Mouse (Mus musculus) mouse embryonic stem cell (cell line): ENCODE results near the gene Olfr968.

Experiments used
- in situ Hi-C, 2 experiments: fragments of 300-500 bp; cut with MboI; formaldehyde crosslinking; loops; 1 replicate in 1 of 2; 3 replicates in 1 of 2; pipeline ENCODE4 v1.14.3; 2019 to 2020; ENCODE audit warnings: low sequenced_read_pairs in 2 of 2, low pct_unique_long_range_greater_than_20kb in 1 of 2, mixed read lengths in 1 of 2; ENCODE audit not compliant: unreplicated experiment in 1 of 2

The Olfr968 gene

DNA sequence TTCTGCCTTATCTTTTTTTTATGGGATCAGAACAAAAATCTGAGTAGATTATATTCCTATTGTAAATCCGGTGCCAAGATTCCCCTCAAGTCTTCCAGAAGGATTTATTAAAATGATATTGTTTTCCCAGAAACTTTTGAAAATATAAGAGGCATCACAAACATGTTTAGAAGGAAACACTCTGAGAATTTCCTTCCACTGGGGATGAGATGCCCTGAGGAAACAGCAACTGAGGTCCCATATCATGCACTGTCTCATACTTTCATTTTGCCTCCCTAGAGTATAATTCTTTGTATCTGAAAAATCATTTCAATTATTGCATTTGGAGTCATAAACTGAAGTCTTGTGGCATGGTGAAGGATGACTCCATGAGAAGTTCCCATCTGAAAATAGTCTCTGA lies at the start of gene Olfr968:
Olfr968 (minus strand) TSS at position 101 of the 400 bp plus-strand sequence.
- in situ Hi-C loops: no loop called here

DNA sequence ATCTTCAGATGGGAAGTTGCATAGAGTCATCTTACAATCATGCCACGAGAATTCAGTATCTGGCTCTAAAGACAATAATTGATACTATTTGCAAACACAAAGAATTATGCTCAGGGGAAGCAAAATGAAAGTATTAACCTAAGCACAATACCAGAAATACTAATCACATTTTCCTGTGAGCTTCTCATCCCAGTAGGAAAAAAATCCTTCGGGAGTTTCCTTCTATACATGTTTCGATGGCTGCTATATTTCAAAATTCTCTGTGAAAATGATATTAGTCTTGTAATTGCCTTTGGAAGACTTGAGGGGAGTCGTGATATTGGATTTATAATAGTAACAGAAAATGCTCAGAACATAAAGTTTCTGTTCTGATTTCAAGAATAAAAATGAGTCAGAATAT lies 25.5 kb upstream of the Olfr968 start, which contains the start of gene Olfr970:
Olfr970 (plus strand) TSS at position 301 of the 400 bp plus-strand sequence.
- in situ Hi-C loops: no loop called here

DNA sequence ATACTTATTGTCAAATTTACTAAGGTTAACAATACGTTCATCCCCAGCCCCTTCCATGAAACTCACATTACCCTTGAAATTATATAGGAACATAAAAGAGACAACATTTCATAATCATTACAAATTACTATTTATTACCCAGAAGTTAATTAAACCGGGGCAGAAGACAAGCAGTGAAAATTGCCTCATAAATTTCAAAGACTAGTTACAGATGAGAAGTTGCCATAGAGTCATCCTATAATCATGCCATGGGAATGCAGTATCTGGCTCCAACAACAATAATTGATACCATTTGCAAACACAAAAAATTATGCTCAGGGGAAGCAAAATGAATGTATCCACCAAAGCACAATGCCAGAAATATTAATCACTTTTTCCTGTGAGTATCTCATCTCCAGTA lies 7.5 kb upstream of the Olfr968 start, which contains the start of gene Olfr969:
Olfr969 (plus strand) TSS at position 388 of the 400 bp plus-strand sequence.
- in situ Hi-C loops: no loop called here

GRCm38 (mm10) chr9:39746428-39746827 lies 36.6 kb downstream of the Olfr968 start:
- in situ Hi-C loops: no loop called here

DNA sequence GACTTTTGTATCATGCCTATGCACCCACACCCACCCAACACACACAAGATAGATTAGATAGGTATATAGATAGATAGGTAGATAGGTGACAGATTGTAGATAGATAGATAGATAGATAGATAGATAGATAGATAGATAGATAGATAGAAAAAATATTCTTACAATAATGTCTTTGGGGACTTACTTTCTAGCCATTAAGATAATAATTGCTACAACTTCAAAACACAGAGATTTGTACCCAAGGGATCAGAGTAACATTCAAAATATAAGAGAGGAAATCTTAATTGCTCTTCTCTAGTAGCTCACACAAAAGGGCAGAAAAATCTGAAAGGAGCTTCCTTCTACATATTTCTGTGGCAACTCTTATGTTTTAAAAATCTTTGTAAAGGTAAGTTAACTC lies 37.1 kb downstream of the Olfr968 start, which contains the start of gene Olfr967:
Olfr967 (plus strand) TSS at position 301 of the 400 bp plus-strand sequence.
- in situ Hi-C loops: no loop called here

GRCm38 (mm10) chr9:39740741-39741140 lies 42.3 kb downstream of the Olfr968 start:
- in situ Hi-C loops: no loop called here

GRCm38 (mm10) chr9:39730678-39731077 lies 52.4 kb downstream of the Olfr968 start, which contains the start of gene Olfr150:
TSS of gene Olfr150 (plus strand) at chr9:39730978.
- in situ Hi-C loops: no loop called here
